Mouse (Mus musculus) testis, adult 2 months (tissue): ENCODE results near the gene Ktn1.

Experiments used
- CTCF ChIP-seq: fragments of 200-500 bp; IDR thresholded peaks from 2 replicates; pipeline ENCODE4 v1.5.1; 2012; ENCODE audit warnings: low read depth, mild to moderate bottlenecking, inconsistent platforms, low read length, moderate library complexity; ENCODE audit not compliant: control insufficient read depth, insufficient read depth, insufficient replicate concordance
- POLR2A ChIP-seq: fragments of 200-500 bp; IDR thresholded peaks from 2 replicates; pipeline ENCODE4 v1.6.1; 2012; ENCODE audit warnings: low read depth, mild to moderate bottlenecking, inconsistent platforms, low read length, moderate library complexity; ENCODE audit not compliant: control insufficient read depth

GRCm38 (mm10) chr14:47684579-47684978 lies 36.3 kb downstream of the Ktn1 start:
- no peak for TF ChIP-seq CTCF
- TF ChIP-seq POLR2A, result no peak
